Mouse (Mus musculus): ENCODE results near the gene Tmtc2.

DNA sequence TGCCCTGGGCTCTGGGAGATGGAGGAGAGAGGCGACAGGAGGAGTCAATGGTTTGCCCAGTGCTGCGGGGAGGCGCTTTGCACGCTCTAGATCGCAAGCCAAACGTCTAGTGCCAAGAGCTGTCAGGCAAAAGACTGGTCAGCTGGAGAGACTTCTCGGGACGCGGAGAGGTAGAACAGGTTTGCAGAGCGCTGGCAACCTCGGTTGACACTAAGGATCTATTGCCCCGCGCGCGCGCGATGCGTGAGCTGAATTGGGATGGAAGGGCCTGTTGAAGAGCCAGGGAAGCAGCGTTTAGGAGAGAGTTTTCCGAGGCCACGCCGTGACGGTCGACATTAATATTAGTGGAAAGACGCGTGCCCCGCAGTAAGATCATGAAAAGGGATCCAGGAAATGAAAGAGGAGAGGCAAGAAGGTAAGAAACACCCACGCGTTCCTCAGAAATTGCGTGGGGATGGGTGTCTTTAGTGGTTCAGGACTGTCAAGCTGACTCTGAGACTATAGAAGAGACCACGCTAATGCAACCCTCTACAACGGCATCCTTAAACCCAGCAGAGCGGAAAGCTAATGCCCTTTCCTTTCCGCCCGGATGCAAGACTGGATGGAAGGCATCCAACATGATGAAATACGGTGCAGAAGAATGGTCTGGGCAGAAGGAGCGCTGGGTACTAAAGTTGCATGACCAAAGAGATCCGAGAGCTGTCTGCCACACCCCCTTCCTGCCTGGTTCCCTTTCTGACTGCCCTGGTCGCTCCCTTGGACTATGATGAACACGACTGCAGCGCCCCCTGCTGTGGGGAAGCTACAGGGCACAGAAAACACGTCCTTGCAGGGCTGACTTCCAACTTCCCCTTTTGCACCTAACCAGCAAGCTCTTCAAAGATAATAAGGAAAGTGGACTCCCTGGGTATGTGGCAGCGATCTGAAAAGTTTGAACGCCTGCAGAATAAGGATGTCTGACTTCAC is 727 bp upstream of the Tmtc2 start:
- TF ChIP-seq CTCF (conservative IDR thresholded peaks at IDR 0.05; ENCODE audit: low read length) (peak; percentile 78), NANOG (IDR thresholded peaks at IDR 0.05; ENCODE audit: borderline replicate concordance, low read length) (no peak), POU5F1 (IDR thresholded peaks at IDR 0.05; ENCODE audit: borderline replicate concordance, low read length) (no peak)
